Mouse (Mus musculus) cerebellum, adult 11-12 months (tissue): ENCODE measurements at regions not wholly inside any gene's neighbourhood (a gene's known extent, or its start where the extent isn't known, plus 50 kb on each side); places are given as distances from the start of the nearest gene placed in this dataset.

Experiments
- DNase-seq: peaks from one replicate; pipeline ENCODE4 v3.0.0; 2022

DNA sequence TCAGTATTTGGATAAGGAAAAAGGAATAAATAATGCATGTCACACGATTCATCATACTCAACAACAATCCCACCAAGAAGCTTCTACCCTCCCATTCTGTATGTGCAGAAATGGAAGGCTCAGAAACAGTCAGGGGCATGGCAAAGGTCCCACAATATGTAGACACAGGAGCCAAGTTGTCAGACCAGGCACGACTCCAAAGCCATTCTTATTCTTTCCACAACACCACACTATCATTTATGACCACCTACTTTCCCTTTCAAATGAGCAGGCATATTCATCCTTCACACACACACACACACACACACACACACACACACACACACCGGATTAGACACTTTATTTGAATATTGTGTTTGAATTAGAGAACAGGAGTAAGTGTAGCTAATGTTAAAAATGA is 232.0 kb downstream of the Rab28 start:
- no peak for DNase-seq

DNA sequence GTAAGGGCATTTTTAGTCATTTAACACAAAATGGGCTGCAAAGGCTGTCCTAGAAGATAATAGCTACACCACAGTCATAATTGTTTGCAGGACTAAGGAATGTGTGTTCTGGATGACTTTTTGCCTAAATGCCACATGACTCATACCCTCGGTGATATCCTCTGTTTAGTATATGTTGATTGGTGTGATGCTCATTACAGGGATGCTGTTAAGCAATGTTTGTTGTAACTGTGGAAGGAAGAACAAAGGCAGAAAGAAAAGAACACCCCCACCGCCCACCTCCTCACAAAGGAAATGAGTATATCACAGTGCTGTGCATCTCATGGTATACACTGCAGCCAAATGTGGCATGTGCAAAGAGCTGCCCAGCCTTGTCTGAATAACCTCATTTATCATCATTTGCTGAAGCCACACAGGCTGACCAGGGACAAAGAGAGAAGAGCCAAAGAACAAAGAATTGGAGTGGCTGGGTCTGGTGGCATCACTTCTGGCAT is 262.4 kb downstream of the Rab28 start:
- DNase-seq: no peak

DNA sequence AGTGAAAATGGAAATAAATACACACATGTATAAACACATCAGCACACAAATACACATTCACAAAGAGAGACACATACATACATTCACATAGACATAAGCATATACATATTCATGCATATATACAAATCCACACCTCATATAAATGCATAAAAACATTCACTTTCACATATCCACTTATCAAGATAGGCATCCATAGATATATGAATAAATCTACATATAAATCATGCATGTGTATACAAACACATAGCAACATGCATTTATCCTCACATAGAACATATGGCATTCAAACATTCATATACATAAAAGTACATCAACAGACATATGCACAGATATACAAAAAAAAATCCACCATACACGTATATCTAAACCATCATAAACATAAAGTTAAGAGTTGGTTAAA is 266.9 kb downstream of the Rab28 start:
- DNase-seq: no peak

DNA sequence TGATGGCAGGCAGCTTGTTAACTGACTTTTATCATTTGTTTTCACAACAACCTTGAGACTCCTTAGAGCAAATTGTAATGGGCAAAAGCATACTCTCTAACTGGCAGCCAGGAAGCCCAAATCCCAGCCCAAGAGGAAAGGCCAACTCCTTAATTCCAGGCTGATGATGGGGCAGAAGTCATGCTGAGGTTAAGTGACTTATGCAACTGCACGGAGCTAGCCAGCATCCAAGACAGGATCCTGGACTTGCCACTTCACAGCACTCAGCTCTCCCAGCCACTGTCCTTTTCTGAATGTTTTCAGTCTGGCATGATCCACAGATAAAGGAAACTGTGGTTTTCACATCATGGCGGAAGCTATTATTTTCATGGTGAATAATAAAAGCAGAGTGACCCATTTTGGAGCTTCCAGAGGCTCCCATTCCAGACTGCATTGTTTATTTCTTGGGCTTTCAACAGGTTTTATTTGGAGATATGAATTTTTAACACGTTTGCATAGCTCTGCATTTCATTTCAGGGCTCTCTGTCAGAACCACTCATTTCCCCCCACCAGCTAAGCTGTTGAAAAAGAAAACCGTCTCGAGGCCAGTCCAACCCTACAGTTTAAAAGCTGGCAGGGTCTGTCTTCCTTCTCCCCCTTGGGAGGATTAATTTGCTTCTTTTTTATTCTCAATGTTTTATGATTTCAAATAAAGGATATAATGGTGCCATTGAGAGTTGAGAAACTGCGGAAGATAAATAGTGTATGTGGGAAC is 288.7 kb downstream of the Rab28 start:
- no peak for DNase-seq

DNA sequence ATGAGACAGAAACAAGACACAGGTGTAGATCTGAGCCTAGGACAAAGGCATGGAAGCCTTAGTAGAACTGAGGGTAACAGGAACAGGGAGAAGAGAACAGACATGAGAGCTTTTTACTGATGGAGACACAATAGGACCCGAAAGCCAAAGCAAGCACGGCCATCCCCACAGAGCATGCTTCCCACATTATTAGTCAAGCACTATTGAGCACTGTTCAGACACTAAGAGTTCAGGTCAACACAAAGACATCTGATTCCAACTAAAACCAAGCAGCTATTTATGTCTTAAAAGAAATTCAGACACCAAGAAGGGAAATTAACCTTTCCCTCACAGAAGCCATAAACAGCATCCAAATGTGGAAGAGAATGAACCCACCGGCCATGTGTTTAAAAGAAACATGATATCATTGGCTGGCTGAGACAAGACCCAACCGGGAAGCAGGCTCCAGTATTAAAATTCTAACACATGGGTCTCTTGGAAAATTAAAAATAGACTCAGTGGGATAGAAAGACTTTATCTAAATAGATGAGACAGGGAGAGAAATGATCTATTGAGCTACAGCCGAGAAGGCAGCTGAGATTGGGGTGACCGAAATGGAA is 298.8 kb downstream of the Rab28 start:
- no peak for DNase-seq

DNA sequence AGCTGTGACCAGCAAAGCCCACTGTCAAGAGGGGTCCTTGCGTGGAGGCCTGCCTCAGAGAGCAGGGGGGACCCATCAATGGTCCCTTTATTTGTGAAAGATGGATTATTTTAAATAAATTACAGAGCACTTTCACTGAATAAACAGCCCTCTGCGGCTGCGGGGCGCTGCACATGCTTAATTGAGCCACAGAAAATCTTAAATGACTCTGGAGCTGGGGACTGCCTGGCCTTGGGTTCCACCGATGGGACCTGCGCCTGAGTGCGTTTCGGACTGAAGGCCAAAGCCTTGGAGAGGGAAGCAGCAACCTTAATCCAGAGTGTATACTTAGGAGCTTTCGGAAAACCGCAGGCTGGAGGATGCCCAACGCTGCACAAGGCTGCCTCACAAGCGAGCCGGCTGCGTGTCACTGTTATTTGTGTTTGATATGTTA is 315.1 kb downstream of the Rab28 start:
- no peak for DNase-seq

DNA sequence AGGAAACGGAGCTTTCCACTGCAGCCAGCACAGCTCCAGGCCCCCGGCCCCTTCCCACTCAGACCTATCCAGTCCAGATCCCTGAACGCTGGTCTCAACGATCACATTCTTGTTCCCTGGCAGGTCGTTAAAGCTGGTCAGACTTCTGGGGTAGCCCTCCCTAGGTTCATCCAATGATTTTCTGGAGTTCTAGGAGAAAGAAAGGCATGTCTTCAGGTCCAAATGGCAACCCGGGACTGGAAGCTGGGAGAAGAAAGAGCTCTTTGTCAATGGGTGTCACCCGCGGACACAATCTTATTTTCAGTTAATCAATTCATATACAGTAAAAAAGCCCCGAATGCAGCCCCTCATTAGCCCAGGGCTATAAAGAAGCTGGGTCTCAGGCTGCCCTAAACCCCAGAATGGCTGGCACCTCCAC is 315.8 kb downstream of the Rab28 start:
- no peak for DNase-seq

DNA sequence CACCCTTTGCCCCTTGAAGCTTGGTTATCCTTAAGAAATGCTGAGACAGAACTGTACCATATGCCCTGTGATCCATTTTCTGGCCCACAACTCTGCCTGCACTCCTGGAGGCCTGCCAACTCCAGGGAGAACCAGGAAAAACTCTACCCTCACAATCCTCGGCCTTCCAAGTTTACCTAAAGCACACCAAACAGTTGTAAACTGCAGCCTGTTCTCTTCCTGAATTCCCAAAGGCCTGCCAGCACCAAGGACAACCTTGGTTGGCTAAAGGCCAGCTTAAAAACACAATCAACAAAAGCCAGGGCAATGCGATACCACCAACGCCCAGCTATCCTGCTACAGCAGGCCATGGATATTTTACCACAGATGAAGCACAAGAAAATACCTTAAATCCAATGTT is 334.5 kb downstream of the Rab28 start:
- peak; percentile 18 for DNase-seq

DNA sequence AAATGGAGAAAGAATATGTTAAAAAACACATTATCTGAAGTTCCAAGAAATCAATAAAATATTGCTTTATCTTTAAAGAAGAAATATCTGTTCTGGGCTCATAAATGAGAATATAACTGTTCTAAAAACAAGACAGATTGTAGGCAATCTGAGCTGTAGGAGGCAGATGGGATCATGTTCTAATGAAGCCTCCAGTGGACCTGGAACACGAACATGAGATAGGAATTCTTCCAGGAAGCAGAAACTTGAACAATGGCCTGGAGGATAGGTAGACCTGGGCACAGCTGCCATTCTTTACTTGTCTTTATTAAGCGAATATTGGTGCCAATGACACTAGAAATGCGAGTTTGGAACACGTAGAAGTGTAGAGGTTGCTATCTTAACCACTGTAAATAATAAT is 336.5 kb downstream of the Rab28 start:
- DNase-seq: no peak

DNA sequence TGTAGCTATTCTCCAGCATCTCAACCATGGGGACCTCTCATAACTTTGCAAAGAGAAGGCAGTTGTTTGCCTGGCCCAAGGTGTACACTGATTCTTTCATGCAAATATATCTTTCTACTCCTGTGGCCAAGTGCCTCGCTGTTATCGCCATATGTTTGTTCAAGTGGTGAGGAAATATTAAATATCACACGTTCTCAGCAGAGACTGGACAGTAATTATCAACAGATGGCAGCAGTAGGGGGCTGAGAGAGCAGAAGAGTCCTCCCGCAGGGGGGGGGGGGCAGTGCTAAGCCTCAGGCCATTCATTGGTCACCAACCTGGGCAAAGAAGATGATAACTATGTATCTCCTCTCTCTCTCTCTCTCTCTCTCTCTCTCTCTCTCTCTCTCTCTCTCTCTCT is 337.6 kb downstream of the Rab28 start:
- peak; percentile 81 for DNase-seq

DNA sequence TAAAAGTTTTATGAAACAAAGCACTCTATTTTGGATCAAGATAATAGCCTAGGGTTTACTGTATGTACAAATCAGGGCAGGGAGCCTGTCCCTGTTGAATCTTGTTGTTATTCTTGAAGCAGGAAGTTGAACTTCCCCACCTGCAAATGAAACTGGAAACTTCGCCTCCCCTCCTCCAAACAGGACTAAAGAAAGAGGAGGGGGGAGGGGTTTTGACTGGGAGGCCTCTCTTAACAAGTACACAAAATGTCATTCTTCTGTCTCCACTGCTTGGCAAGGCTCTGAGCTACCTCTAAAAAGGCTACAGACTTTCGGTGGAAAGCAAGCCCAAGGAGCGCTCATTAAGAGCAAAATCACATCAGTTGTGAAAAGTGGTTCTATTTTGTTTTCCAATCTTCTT is 338.1 kb downstream of the Rab28 start:
- DNase-seq: peak; percentile 22

DNA sequence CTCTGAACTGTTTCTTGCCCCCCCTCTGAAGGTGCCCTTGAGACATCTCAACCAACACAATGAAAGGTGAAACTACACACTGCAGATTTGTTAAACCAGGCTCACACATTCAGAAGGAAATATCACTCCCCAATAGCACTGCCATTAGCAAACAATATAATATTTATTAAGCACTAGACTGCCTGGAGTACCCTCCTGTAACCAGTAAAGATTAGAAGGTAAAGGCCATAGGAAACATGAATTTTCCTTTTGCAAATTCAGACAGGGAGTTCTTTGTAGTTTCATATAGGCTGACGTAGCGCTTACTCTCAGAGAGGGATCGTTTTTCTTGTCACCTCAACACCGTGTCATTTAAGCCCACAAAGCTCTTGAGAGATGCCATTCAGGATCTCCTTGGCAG is 342.1 kb downstream of the Rab28 start:
- no peak for DNase-seq

DNA sequence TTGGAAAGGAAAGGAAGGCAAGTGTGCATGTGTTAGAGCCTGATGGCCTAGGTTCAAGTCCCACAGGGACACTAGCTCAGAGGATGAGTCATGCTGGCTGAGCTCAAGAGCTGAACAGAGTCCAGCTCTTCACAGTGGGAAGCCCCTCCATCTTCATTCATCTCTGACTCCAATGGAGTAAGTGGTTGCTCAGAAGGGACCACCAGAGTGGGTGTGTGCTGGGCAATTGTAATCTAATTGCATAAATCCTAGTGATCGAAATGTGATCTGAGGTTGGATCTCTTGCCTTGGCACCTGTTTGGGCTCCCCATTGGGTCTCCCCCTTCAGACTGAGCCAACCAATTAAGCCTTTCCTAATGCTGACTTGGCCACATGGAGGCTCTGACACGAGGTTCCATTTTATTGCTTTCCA is 359.5 kb downstream of the Rab28 start:
- peak; percentile 55 for DNase-seq

DNA sequence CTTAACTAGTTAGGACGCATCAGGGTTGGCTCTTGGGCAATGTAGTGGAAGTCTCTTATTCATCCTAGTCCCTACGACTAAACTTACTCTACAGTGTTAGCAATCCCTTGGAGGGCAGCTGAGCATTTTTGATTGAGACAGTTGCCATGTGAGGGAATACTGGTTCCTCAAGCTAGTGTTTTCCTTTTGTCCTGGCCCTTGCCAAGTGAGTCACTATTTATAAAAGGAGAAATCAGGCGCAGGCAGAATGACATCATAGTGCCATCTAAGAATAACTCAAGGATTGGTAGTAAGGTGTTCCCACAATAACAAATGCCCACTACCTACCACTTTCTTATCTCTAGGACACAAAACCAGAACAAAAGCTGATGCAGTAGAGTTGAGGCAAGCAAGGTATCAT is 360.5 kb downstream of the Rab28 start:
- no peak for DNase-seq

DNA sequence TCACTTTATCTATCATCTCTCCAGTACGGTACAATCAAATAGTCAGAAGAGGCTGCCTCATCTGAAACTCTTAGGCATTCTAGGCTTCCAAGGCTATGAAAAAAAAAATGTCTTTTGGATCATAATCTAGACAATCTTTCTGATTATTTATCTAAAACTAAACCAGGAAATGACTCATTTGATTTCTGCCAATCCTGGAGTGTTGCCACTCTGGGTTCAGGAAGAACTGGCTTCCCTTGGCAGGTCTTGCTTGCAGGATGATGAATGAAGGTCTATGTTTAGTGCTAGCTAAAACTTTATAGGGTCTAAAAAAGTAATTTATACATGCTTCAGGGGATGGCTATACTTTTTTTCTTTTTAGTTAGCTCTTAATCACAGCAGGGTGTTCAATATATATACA is 367.4 kb downstream of the Rab28 start:
- DNase-seq: no peak

DNA sequence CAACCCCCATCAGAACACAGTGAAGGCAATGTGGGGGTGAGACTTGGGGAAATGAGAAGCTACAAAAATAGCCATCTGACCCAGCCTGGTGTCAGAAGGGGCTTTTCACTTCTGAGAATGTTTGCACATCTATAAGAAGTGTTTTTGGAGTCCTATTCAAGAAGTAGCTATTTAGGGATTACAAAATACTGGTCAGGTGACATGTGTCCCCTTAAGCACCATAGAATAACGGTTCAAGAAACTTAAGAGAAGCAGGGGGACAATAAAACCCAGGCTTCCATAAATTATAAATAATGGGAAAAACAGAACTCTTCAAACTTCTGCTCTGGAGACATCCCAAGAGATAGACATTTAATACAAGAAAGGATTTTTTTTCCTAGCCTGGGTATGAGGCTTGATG is 411.5 kb downstream of the Rab28 start:
- DNase-seq: no peak

DNA sequence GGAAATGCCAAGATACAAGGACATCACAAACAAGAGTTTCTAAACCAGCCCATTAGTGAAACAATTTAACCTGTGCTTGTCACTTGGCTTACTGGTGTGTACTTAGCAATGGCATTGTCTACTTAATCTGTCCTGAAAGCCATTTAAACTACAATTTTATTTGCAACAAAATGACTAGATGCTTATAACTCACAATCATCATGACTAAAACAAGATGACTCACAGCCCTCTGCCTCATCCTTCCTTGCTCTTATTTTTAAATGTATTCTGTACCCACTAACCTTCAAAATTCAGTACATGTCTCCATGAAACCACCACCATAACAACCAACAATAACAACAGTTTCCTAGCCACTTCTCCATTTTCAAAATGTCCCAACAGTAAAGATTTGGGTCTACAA is 441.2 kb downstream of the Rab28 start:
- DNase-seq: no peak

DNA sequence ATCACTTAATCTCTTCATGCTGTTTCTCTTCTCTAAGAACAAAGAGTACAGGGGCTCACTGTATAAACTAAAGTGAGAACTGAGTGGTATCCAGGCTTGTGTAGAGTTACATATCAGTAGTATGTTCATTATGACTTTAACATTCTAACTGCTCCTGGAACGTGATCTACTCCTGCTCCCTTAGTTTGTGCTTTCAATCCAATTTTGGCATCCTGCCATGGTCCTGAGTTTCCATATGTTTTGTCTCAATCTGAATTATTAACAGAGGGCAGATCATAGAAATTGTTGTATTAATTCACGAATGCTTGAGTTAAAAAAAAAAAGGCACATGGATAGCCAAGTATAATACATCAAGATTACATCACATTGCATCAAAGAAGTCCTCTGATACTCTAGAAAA is 441.6 kb downstream of the Rab28 start:
- DNase-seq: no peak

DNA sequence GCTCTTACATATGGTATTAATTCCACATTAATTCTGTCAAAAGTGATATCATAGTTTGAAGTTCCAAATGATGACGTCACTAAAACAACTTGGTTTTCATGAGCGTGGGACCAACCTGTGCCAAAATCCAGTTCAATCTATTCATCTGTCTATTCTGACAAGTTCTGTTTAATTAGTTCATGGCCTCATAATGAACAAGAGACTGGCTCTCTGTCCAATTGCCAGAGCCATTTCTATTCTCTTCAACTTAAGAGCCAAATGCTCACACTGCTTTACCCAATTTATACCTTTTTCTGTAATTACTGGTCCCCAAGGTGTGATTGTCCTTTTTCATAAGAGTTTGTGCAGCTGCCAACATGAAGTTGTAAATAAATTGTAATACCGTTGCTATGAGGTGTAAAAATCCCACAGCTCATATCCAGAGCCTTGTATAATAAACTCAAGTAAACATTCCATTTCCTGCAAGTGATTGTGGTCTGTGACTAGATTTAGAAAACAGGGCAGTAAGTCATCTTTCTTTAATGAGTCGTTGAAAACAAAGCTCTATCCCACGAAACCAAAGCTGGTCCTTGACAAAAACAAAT is 446.2 kb downstream of the Rab28 start:
- no peak for DNase-seq
